Mouse (Mus musculus) spleen, postnatal 14 days (tissue): ENCODE results near the gene Arrdc5.
"Not testable (repeated sequence)": the region's sequence is repeated elsewhere in the genome, so short reads cannot be mapped to it uniquely, and the experiment has no call there.

Experiments
- DNase-seq, 2 experiments: peaks; one replicate each; pipeline ENCODE4 v3.0.0; 2021 to 2022; ENCODE audit warnings: low spot score in 2 of 2

Gene Arrdc5

DNA sequence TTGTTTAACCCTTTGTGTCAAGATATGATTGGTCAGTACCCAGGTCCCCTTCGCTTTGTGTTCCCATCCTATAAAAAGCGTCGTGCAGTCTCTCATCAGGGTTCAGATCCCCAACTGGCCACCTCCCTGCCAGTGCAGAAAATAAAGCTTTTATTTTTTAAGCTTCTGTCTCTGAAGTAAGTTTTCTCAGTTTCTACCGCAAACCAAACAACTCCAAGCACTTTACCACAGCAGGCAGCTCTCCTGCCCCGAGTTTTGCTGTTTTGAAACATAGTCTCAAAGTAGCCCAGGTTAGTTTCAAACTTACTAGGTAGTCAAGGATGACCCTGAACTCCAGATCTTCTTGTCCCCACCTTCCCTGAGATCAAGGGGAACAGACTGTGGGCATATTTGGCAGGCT lies 21.7 kb downstream of the Arrdc5 start:
- no peak for DNase-seq

DNA sequence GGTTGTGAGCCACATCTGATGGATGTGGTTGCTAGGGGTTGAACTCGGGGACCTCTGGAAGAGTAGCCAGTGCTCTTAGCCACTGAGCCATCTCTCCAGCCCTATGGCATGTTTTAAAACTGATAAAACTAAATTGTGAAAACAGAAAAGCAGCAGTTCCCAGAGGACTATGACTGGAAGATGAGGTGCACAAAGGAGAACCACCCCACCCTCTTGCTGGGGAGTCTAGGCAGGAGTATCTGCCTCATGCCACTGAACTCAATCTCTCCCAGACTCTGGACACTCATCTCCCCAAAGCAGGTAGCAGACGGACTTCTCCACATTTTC lies 22.6 kb downstream of the Arrdc5 start:
- no peak for DNase-seq

DNA sequence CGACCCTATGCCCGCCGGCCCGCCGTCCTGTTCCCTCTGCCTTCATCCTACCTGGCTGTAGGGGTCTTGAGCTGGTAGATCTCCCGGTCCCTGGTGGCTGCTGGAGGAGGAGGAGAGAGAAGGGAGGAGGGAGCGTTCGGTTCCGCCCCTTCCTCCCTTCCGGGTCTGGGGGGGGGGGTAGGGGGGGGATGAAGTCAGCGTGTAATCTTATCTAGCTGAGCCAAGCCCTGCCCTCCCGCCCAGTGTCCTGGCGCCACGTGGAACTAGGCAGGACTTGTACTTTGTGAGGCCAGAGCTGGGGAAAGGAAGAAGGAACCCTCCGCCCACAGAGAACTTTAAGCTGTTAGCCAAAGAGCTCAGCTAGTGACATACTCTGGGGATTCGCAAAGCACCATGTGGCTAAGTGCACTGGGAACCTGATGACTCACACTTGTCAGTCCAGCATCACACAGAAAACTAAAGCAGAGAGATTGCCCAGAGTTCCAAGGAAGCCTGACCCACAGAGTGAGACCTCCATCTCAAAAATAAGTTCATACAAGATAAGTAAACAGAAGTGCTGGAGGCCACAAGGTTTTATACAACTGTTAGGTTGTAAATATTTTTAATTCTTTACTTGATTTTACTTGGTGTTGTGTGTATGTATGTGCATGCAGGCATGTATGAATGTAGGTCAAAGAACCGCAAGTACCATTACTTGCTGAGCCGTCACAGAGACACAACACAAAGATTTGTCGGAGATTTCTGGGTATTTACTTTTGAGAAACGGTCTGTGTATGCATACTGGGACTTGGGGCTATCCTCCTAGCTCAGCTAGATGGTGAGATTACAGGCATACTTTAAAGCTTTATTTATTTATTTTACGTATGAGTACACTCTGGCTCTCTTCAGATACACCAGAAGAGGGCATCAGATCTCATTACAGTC lies 23.2 kb downstream of the Arrdc5 start, which contains the start of gene Ticam1:
Gene Ticam1, minus strand, starts transcription at position 144 of the 924 bp plus-strand sequence.
- DNase-seq: peak; percentile 61 to 69

DNA sequence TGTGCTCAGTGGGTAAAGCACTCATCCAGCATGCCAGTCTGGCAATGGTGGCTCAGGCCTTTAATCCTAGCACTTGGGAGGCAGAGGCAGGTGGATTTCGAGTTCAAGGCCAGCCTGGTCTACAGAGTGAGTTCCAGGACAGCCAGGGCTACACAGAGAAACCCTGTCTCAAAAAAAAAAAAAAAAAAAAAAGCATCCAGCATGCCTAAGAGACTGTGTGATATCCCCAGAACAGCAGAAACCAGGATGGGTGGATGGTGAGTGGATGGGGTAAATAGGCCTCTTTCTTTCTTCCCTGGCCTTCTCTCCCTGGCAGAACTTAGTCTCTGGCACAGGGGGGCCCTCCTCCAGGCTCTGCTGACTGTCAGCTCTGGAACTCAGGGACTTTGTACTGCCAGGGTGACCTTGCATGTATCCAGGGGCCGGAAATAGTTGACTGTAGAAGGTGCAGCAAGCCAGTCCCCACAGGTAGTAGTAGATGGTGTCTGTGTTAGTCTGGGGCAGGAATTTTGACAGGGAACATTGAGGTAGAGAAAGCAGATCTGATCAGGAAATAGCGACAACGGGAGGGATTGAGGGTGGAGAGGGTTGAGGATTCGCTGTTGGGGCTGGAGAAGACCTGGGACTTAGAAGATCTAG lies 24.1 kb downstream of the Arrdc5 start:
- no peak for DNase-seq

DNA sequence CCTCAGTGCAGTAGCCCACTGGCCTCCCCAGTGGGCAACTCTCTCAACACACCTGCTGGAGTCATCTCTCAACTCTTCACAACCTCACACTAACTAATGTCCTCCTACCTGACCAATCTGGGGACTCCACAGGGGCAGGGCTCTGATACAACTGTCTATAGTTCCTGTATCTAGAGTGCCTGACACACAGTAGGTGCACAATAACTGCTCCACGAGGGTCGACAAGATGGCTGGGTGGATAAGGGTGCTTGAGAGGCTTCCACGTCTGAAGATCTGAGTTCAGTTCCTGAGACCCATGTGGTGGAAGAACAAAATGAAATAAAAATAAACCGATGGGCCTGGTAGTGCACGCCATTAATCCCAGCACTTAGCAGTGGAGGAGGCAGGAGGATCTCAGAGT lies 26.1 kb downstream of the Arrdc5 start:
- DNase-seq: no peak

DNA sequence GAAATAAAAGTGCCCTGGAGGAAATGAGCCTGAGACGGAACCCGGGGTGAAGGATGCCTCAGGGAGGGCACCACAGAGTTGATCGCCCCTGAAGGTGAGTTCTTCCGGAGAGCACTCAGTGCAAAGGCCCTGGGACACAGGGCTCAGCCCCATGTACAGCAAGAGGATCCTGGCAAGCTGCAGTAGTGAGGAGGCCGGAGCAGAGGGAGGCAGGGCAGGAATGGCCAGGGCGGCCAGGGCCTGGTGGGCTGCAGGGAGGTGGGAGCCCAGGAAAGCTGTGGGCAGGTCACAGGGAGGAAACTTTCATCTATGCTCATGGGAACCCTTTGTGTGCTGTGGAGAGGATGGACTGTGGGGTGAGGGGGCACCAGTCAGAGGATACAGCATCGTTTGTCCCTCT lies 26.6 kb downstream of the Arrdc5 start:
- no peak for DNase-seq

DNA sequence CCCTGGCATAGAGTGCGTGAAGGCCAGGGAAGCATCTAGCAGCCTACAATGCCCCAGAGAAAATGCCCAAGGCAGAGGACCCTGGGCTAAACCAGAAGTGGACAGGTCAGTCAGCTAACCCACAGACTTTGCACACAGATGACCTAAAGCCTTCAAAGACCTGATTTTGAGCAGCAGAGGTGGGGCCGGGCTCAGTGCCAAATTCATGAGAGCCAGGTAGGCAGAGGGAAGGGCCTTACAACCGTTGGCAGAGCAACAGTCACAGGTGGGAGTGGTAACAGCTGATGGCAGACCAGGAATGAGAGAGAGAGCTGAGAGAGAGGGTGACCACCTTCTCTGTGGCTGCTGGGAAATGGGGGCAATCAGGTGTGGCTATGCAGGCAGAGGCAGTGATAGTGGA lies 27.4 kb downstream of the Arrdc5 start:
- no peak for DNase-seq

DNA sequence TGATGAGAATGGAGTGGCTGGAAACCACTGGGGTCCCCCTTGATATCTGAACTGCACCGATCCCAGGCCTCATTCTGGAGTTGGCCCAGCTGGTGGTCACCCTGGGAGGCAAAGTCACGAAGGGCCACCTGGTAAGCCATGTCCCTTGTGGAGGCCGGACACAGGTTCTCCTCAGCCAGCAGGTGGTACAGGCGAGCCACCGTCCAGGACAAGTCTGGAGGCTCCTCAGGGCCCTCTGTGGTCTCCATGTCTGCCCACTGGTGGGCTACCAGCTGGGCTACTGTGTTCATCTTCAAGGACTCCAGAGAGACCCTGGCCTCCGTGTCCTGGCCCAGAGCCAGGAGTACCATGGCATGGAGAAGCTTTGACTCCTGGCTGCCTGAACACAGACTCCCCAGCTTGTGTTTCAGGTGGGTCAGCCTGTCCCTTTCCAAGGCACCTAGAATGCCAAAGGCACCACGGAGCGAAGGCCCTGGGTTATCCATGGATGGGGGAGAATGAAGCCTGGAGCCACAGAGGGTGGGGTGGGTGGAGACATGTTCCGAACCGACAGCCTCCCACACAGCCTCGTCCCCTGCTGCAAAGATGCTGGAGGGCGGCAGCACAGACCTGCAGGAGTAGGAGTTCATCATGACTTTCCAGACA lies 28.4 kb downstream of the Arrdc5 start:
- DNase-seq: no peak

DNA sequence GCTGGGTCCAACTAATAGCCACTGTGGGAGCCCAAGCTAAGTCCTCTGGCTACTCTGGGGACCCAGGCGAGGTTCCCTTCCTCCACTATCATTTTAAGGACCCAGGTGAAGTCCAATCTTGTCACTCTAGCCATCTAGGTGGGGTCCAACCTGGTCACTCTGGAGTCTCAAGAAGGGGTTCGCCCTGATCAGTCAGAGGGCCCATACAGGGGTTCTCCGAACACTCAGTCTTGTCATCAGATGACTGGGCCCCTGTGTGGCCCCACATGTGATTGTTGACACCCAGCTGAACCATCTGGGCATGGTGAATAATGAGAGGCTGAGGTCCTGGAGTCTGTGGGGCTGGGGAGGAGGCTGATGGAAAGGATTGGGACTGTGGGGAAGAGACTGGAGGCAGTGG lies 30.3 kb downstream of the Arrdc5 start:
- DNase-seq: no peak

DNA sequence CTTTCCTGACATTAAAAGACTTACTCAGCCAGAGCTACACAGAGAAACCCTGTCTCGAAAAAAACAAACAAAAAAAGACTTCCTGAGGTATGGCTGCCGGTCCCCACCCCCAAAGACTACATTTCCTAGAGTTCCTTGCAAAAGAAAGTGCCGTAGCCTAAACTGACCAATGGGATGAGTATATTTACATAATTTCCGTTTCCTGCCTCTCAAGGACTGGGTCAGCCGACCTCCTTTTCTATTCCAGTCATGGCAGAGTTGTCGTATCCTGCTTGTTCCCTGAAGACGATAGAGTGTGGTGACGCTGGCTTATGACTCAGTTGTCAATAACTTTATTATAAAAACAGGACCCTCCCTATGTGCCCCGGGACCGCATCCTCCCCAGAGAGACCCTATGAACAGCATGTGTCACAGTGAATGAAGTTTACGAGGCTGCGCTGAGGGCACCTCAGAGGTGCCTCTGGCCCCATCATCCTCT lies 30.9 kb downstream of the Arrdc5 start:
- DNase-seq: no peak

DNA sequence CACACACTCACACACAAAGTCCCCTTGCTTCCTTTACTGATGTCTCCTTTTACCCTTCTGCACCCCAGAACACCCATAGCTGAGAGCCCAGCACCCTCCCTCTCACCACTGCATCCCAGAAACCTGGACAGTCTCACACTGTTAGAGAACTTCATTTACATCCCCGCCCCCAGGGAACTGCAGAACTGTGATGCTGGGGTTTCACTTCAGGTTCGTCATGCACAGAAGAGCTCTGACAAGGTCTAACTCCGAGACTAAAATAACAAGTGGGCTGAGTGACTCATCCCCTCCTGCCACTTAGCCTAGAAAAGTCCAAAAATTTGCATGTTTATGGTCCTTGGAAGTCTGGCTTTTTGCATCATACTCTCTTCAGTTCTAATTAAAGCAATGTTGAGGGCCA lies 33.8 kb downstream of the Arrdc5 start:
- peak in 1 of 2 experiments; percentile 52 for DNase-seq

DNA sequence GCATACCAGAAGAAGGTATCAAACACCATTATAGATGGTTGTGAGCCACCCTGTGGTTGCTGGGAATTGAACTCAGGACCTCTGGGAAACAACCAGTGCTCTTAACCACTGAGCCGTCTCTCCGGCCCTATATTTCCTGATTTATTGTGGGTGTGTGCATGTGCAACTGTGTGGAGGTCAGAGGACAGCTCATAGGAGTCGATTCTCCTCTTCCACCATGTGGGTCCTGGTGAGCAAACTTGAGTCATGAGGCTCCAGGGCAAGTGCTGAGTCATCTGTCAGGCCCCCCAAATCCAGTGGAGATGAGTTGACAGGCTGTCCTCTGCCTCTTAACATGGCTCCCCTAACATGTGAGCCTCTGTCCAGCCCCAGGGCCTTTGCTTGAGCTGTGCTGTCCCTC lies 34.2 kb downstream of the Arrdc5 start:
- no peak for DNase-seq

DNA sequence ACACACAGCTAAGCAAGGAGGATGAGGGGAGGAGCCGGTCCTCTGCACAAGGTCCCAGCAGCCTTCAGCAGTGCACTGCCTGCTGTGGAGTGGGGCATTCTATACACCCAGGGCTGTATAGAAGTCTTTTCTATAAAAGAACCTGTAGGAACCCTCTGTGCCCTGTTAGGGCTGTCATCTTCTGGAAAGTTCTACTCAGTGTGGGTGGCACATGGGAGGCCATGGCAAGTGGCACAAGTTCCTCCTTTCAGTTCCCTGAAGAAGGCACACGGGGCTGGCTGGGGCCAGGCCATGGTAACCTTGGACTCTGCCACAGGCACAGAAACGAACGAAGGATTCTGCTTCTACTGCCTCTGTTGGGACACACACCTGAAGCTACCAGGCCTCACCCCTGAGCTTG lies 35.1 kb downstream of the Arrdc5 start:
- DNase-seq: no peak

DNA sequence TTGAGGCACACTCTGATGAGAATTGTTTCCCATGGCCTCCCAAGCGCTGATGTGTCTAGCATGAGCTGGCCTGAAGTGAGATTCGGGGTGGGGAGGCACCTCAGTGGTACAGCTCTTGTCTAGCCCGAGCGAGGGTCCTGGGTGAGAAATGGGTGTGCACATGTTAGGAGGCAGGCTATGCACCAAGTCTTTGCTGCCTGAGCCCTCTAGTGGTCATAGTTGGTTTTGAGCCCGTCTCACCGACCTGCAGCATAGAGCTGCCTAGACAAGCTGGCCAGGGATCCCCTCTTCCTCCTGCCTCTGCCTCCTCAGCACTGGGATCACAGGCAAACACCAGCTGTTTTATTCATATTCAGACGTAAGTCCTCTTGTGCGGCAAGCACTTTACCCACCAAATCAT lies 36.1 kb downstream of the Arrdc5 start:
- DNase-seq: peak; percentile 58 to 78

DNA sequence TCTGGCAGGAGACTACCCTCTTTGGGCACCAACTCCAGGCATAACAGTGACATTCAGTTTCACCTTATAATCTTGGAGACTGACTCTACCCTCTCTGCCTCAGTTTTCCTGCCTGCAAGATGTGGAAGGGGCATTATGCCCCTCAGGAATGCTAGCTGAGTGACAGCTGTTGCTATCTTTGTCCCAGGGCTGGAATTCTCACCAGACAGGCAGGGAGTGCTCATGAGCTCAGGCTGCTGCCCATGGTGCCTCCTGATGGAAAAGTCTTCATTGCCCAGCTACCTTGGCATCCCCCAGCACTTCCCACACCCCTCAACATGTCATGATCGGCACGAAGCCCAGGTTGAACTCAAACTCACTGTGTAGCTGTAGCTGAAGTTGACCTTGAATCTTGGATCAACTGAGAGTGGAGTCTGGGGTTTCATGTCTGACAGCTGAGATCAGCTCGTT lies 37.4 kb downstream of the Arrdc5 start:
- no peak for DNase-seq

DNA sequence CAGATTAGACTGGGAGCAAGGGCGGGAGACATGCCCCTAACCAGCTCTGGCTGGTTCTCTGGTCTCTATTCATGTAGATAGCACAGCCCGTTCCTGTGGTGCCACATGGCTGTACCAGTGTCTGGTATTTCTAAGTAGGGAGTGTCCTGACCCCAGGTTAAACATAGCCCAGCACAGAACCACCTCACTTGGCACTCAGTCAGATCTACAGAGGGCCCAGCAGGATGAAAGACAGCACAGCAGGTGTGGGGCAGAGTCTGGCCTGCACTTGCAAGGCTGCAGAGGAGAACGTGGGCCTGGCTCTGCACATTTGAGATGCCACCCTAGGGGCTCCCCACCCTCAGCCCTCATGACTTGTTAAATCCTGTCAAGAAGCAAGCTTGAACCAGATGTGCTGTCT lies 38.9 kb downstream of the Arrdc5 start:
- no peak for DNase-seq

DNA sequence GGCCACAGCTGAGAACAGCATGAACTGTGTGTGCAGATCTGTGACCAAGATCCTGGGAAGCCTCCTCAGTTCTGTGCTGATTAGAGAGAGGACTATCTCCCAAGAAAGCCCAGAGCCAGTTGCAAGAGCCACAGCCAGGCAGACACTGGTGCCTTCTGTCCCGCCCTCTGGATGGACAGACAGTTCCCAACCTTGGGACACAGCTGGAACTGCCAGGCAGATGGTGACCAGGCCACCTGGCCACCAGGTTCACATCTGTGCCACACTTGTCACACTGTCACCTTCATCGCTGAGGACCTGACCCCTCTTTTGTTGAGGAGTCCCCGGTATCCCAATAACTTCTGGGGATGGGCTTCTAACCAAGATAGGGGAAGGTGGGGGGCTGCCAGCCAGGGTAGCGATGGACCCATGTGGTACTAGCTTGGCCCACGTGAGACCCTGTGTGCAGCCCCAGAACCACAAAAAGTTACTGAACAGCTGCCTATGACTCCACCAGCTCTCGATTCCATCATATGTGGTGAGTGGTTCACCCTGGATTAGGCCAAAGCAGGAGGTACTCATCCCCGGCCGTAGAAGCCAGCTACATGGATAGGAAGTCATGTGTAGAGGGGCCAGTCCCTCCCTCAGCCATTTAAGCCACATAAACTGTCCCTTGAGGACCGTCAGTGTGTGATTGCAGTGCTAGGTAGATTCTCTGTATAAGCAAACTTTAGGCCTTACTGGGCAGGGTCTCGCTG lies 40.6 kb downstream of the Arrdc5 start:
- no peak for DNase-seq

DNA sequence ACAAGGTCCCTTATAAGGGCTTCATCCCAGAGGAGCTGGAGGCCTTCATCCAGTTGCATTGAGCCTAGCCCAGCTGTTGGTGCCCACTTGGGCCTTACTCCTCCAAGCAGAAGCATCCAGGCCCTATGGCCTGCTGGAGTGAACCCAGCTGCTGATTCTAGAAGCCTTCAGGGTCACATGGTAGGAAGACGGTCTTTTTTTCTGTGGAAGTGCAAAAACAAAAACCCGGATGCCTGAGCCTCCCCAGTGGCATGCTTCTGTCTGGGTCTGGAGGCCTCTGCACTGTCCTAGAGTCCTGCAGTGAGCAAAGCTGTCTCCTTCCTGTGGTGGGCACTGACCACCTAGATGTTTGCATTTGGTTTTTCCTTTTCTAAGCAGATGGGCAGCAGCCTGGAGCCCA lies 41.3 kb downstream of the Arrdc5 start:
- DNase-seq: not testable (repeated sequence)

DNA sequence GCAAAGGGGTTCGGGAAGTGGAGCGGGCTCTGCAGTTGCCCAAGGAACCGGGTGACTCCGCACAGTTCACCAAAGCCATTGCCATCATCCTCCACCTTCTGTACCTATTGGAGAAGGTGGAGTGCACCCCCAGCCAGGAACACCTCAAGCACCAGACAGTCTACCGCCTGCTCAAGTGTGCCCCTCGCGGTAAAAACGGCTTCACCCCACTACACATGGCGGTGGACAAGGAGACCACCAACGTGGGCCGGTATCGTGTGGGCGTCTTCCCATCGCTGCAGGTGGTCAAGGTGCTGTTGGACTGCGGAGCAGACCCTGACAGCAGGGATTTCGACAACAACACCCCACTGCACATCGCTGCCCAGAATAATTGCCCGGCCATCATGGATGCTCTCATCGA lies 41.8 kb downstream of the Arrdc5 start:
- not testable (repeated sequence) for DNase-seq

DNA sequence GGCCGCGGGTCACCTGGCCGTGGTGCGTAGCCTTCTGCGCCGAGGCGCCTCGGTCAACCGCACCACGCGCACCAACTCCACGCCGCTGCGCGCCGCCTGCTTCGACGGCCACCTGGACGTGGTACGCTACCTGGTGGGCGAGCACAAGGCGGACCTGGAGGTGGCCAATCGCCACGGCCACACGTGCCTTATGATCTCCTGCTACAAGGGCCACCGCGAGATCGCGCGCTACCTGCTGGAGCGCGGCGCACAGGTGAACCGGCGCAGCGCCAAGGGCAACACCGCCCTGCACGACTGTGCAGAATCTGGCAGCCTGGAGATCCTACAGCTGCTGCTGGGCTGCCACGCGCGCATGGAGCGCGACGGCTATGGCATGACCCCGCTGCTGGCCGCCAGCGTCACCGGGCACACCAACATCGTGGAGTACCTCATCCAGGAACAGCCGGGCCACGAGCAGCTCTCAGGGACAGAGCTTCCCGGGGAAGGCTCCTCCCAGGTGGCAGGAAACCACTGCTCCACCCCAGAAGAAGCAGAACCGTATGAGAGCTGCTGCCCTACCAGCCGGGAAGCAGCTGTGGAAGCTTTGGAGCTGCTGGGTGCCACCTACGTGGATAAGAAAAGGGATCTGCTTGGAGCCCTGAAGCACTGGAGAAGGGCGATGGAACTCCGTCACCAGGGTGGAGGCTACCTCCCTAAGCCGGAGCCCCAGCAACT lies 42.7 kb downstream of the Arrdc5 start:
- DNase-seq: no peak

DNA sequence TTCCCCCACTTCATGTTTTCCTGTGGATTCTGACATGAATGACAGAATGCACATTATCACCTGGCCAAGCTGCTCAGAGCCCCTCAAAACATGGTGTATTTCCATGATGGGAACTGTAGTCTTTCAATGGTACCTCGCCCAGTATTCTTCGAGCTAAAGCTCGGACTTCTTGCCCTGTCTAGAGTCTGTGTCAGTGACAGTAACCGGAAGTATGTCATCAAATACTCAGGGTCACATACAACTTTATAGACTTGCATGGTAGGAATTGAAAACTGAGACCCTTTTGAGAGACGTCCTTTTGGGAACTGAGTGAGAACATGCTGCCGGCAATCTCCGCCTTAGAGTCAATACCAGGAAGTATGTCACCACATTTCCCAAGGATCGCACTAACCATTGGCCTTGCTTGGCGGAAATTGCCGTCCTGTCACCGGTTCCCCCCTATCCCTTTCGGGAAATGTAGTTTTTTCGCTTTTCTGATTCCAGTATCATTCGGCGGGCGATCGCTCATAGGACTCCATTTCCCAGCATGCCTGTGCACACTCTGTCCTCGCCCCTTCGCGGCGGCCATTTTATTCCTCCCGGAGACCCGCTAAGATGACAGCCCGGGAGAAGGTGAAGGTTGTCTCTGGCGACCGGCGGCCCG lies 43.7 kb downstream of the Arrdc5 start, which contains the start of gene Fem1a:
Gene Fem1a, plus strand, starts transcription at position 572 of the 643 bp plus-strand sequence.
- DNase-seq: peak; percentile 73 to 85
